Mouse (Mus musculus) heart, postnatal 10 days (tissue): ENCODE measurements at regions not wholly inside any gene's neighbourhood (a gene's known extent, or its start where the extent isn't known, plus 50 kb on each side); places are given as distances from the start of the nearest gene placed in this dataset.

Source experiments
- DNase-seq, 2 experiments: peaks; one replicate each; pipeline ENCODE4 v3.0.0; 2021
- intact Hi-C: fragments of 180-260 bp; cut with DNase I; formaldehyde crosslinking; loops from one replicate; pipeline ENCODE4 v1.15.1; 2025

GRCm38 (mm10) chr8:87209295-87209694 is 263.1 kb downstream of the Cbln1 start:
- intact Hi-C loops, result no loop called here
- no peak for DNase-seq

GRCm38 (mm10) chr8:87208036-87208435 is 264.4 kb downstream of the Cbln1 start:
- intact Hi-C loops, result no loop called here
- DNase-seq, result peak in 1 of 2 experiments; percentile 8

GRCm38 (mm10) chr8:87202639-87203160 is 269.7 kb downstream of the Cbln1 start:
- DNase-seq, result no peak
- intact Hi-C loops, result no loop called here

GRCm38 (mm10) chr8:87199461-87200131 is 272.8 kb downstream of the Cbln1 start:
- intact Hi-C loops, result no loop called here
- no peak for DNase-seq

GRCm38 (mm10) chr8:87197867-87198536 is 274.4 kb downstream of the Cbln1 start:
- intact Hi-C loops, result no loop called here
- no peak for DNase-seq

GRCm38 (mm10) chr8:87197000-87197399 is 275.4 kb downstream of the Cbln1 start:
- intact Hi-C loops, result no loop called here
- no peak for DNase-seq

- intact Hi-C loops, result no loop called here
- no peak for DNase-seq
These were observed 276.4 kb downstream of the Cbln1 start for GRCm38 (mm10) chr8:87196050-87196449.

- intact Hi-C loops, result no loop called here
These were observed 282.5 kb downstream of the Cbln1 start for GRCm38 (mm10) chr8:87189791-87190385.

GRCm38 (mm10) chr8:87182888-87183287 is 289.5 kb downstream of the Cbln1 start:
- no peak for DNase-seq
- intact Hi-C loops, result no loop called here

More at GRCm38 (mm10) chr8:87189791-87190385, 282.5 kb downstream of the Cbln1 start:
- no peak for DNase-seq

GRCm38 (mm10) chr8:87178561-87178960 is 293.5 kb upstream of the N4bp1 start:
- DNase-seq, result no peak
- intact Hi-C loops, result no loop called here

- no peak for DNase-seq
- intact Hi-C loops, result no loop called here
These were observed 292.6 kb upstream of the N4bp1 start for GRCm38 (mm10) chr8:87177620-87178019.

- intact Hi-C loops, result no loop called here
- no peak for DNase-seq
These were observed 290.0 kb upstream of the N4bp1 start for GRCm38 (mm10) chr8:87175097-87175496.

- no peak for DNase-seq
- intact Hi-C loops, result no loop called here
These were observed 288.7 kb upstream of the N4bp1 start for GRCm38 (mm10) chr8:87173720-87174119.

- no peak for DNase-seq
- intact Hi-C loops, result no loop called here
These were observed 281.7 kb upstream of the N4bp1 start for GRCm38 (mm10) chr8:87166771-87167170.

GRCm38 (mm10) chr8:87160416-87160815 is 275.4 kb upstream of the N4bp1 start:
- intact Hi-C loops, result no loop called here
- no peak for DNase-seq

GRCm38 (mm10) chr8:87158322-87158721 is 273.3 kb upstream of the N4bp1 start:
- DNase-seq, result no peak
- intact Hi-C loops, result no loop called here

GRCm38 (mm10) chr8:87155819-87156425 is 270.9 kb upstream of the N4bp1 start:
- intact Hi-C loops, result no loop called here
- DNase-seq, result no peak

- DNase-seq, result no peak
- intact Hi-C loops, result no loop called here
These were observed 267.2 kb upstream of the N4bp1 start for GRCm38 (mm10) chr8:87152068-87152915.

GRCm38 (mm10) chr8:87148853-87149252 is 263.8 kb upstream of the N4bp1 start:
- no peak for DNase-seq

GRCm38 (mm10) chr8:87147704-87148103 is 262.6 kb upstream of the N4bp1 start:
- no peak for DNase-seq
- intact Hi-C loops, result no loop called here

More at GRCm38 (mm10) chr8:87148853-87149252, 263.8 kb upstream of the N4bp1 start:
- intact Hi-C loops, result no loop called here
